Mouse (Mus musculus): ENCODE data around the gene Pomgnt2. TPM values are rescaled to one million over a fixed set of nuclear protein-coding genes. Genes with fewer than 3 reads are reported as not detected.

Pomgnt2 gene
- polyA plus RNA-seq, 1 experiment from 2014 or later = 7.9 TPM

GRCm38 (mm10) chr9:122020321-122020720, 23.4 kb upstream of the Pomgnt2 start:
- Histone ChIP-seq H3K9me3 (ENCODE audit: control insufficient read depth, low read length) (no peaks in the 10 kb centered on the region), H3K36me3 (ENCODE audit: control insufficient read depth, insufficient read depth, low read length) (no peaks in the 10 kb centered on the region), H3K4me2 (ENCODE audit: low read depth, severe bottlenecking) (no peak overlapping the region), H3K9ac (ENCODE audit: low read length) (no peak overlapping the region), H3K4me1 (ENCODE audit: control insufficient read depth, insufficient read depth, low read length) (no peaks in the 10 kb centered on the region), H3K4me3 (ENCODE audit: low read depth, low read length) (no peak overlapping the region), H3K27me3 (ENCODE audit: control insufficient read depth, insufficient read depth, low read length) (no peaks in the 10 kb centered on the region), H3K27ac (replicated peaks; ENCODE audit: low read depth, low read length) (no peak overlapping the region)
- no peak for ATAC-seq (ENCODE audit: insufficient number of reproducible peaks, low FRiP score, low TSS enrichment, low read depth)
- 87% methylated on average over 4 of the region's 4 CpGs for WGBS
- no peak for DNase-seq (ENCODE audit: low spot score)

- H3K27me3 ChIP-seq (ENCODE audit: control insufficient read depth, insufficient read depth, low read length) = no peaks in the 10 kb centered on the region
- no peaks in the 10 kb centered on the region for H3K4me1 ChIP-seq (ENCODE audit: control insufficient read depth, insufficient read depth, low read length)
- 34% methylated on average over 8 of the region's 8 CpGs for whole genome bisulfite sequencing
- DNase-seq (ENCODE audit: low spot score) (peak; percentile 47), ATAC-seq (ENCODE audit: insufficient number of reproducible peaks, low FRiP score, low TSS enrichment, low read depth) (no peak)
- no peaks in the 10 kb centered on the region for H3K36me3 ChIP-seq (ENCODE audit: control insufficient read depth, insufficient read depth, low read length)
- no peak overlapping the region for H3K27ac ChIP-seq (replicated peaks; ENCODE audit: low read depth, low read length)
- H3K4me3 ChIP-seq (ENCODE audit: low read depth, low read length) = no peak overlapping the region
- no peaks in the 10 kb centered on the region for H3K9me3 ChIP-seq (ENCODE audit: control insufficient read depth, low read length)
- H3K9ac ChIP-seq (ENCODE audit: low read length) = no peak overlapping the region
- H3K4me2 ChIP-seq (ENCODE audit: low read depth, severe bottlenecking) = no peak overlapping the region
These were observed 22.0 kb upstream of the Pomgnt2 start for GRCm38 (mm10) chr9:122018782-122019395.

- ATAC-seq (ENCODE audit: insufficient number of reproducible peaks, low FRiP score, low TSS enrichment, low read depth) (no peak), DNase-seq (ENCODE audit: low spot score) (no peak)
- Histone ChIP-seq H3K9me3 (ENCODE audit: control insufficient read depth, low read length) (no peaks in the 10 kb centered on the region), H3K9ac (ENCODE audit: low read length) (no peak overlapping the region), H3K4me1 (ENCODE audit: control insufficient read depth, insufficient read depth, low read length) (no peaks in the 10 kb centered on the region), H3K36me3 (ENCODE audit: control insufficient read depth, insufficient read depth, low read length) (no peaks in the 10 kb centered on the region), H3K4me3 (ENCODE audit: low read depth, low read length) (no peak overlapping the region), H3K27me3 (ENCODE audit: control insufficient read depth, insufficient read depth, low read length) (no peaks in the 10 kb centered on the region), H3K27ac (replicated peaks; ENCODE audit: low read depth, low read length) (no peak overlapping the region), H3K4me2 (ENCODE audit: low read depth, severe bottlenecking) (no peak overlapping the region)
- WGBS = 82% methylated on average over 5 of the region's 5 CpGs
These were observed 21.2 kb upstream of the Pomgnt2 start for GRCm38 (mm10) chr9:122018079-122018478.

- Histone ChIP-seq H3K4me2 (ENCODE audit: low read depth, severe bottlenecking) (no peak overlapping the region), H3K9ac (ENCODE audit: low read length) (no peak overlapping the region), H3K36me3 (ENCODE audit: control insufficient read depth, insufficient read depth, low read length) (no peaks in the 10 kb centered on the region), H3K27me3 (ENCODE audit: control insufficient read depth, insufficient read depth, low read length) (no peaks in the 10 kb centered on the region), H3K9me3 (ENCODE audit: control insufficient read depth, low read length) (no peaks in the 10 kb centered on the region), H3K4me3 (ENCODE audit: low read depth, low read length) (no peak overlapping the region), H3K27ac (replicated peaks; ENCODE audit: low read depth, low read length) (no peak overlapping the region), H3K4me1 (ENCODE audit: control insufficient read depth, insufficient read depth, low read length) (no peaks in the 10 kb centered on the region)
- WGBS = 18% methylated on average over 10 of the region's 10 CpGs
- ATAC-seq (ENCODE audit: insufficient number of reproducible peaks, low FRiP score, low TSS enrichment, low read depth) (no peak), DNase-seq (ENCODE audit: low spot score) (peak; percentile 86)
These were observed 17.3 kb upstream of the Pomgnt2 start for GRCm38 (mm10) chr9:122014241-122014667.

- Histone ChIP-seq H3K9me3 (ENCODE audit: control insufficient read depth, low read length) (no peaks in the 10 kb centered on the region), H3K4me2 (ENCODE audit: low read depth, severe bottlenecking) (no peak overlapping the region), H3K27ac (replicated peaks; ENCODE audit: low read depth, low read length) (no peak overlapping the region), H3K27me3 (ENCODE audit: control insufficient read depth, insufficient read depth, low read length) (no peaks in the 10 kb centered on the region), H3K4me3 (ENCODE audit: low read depth, low read length) (no peak overlapping the region), H3K4me1 (ENCODE audit: control insufficient read depth, insufficient read depth, low read length) (no peaks in the 10 kb centered on the region), H3K9ac (ENCODE audit: low read length) (no peak overlapping the region), H3K36me3 (ENCODE audit: control insufficient read depth, insufficient read depth, low read length) (no peaks in the 10 kb centered on the region)
- DNase-seq (ENCODE audit: low spot score) (no peak), ATAC-seq (ENCODE audit: insufficient number of reproducible peaks, low FRiP score, low TSS enrichment, low read depth) (no peak)
- WGBS = 71% methylated on average over 4 of the region's 4 CpGs
These were observed 16.7 kb upstream of the Pomgnt2 start for GRCm38 (mm10) chr9:122013629-122014028.

GRCm38 (mm10) chr9:122012816-122013215, 15.9 kb upstream of the Pomgnt2 start:
- Histone ChIP-seq H3K9ac (ENCODE audit: low read length) (no peak overlapping the region), H3K9me3 (ENCODE audit: control insufficient read depth, low read length) (no peaks in the 10 kb centered on the region), H3K27me3 (ENCODE audit: control insufficient read depth, insufficient read depth, low read length) (no peaks in the 10 kb centered on the region), H3K27ac (replicated peaks; ENCODE audit: low read depth, low read length) (no peak overlapping the region), H3K4me3 (ENCODE audit: low read depth, low read length) (no peak overlapping the region), H3K4me2 (ENCODE audit: low read depth, severe bottlenecking) (no peak overlapping the region), H3K36me3 (ENCODE audit: control insufficient read depth, insufficient read depth, low read length) (no peaks in the 10 kb centered on the region), H3K4me1 (ENCODE audit: control insufficient read depth, insufficient read depth, low read length) (no peaks in the 10 kb centered on the region)
- ATAC-seq (ENCODE audit: insufficient number of reproducible peaks, low FRiP score, low TSS enrichment, low read depth) (no peak), DNase-seq (ENCODE audit: low spot score) (no peak)
- 82% methylated on average over 2 of the region's 2 CpGs for WGBS

GRCm38 (mm10) chr9:122010751-122011150, 13.8 kb upstream of the Pomgnt2 start:
- Histone ChIP-seq H3K9me3 (ENCODE audit: control insufficient read depth, low read length) (no peaks in the 10 kb centered on the region), H3K36me3 (ENCODE audit: control insufficient read depth, insufficient read depth, low read length) (no peaks in the 10 kb centered on the region), H3K9ac (ENCODE audit: low read length) (no peak overlapping the region), H3K4me1 (ENCODE audit: control insufficient read depth, insufficient read depth, low read length) (no peaks in the 10 kb centered on the region), H3K4me3 (ENCODE audit: low read depth, low read length) (no peak overlapping the region), H3K4me2 (ENCODE audit: low read depth, severe bottlenecking) (no peak overlapping the region), H3K27ac (replicated peaks; ENCODE audit: low read depth, low read length) (no peak overlapping the region), H3K27me3 (ENCODE audit: control insufficient read depth, insufficient read depth, low read length) (no peaks in the 10 kb centered on the region)
- ATAC-seq (ENCODE audit: insufficient number of reproducible peaks, low FRiP score, low TSS enrichment, low read depth) (no peak), DNase-seq (ENCODE audit: low spot score) (no peak)
- WGBS = 82% methylated on average over 2 of the region's 2 CpGs

- H3K9me3 ChIP-seq (ENCODE audit: control insufficient read depth, low read length) = no peaks in the 10 kb centered on the region
- no peaks in the 10 kb centered on the region for H3K27me3 ChIP-seq (ENCODE audit: control insufficient read depth, insufficient read depth, low read length)
- H3K9ac ChIP-seq (ENCODE audit: low read length) = no peak overlapping the region
- no peak overlapping the region for H3K4me3 ChIP-seq (ENCODE audit: low read depth, low read length)
- H3K36me3 ChIP-seq (ENCODE audit: control insufficient read depth, insufficient read depth, low read length) = no peaks in the 10 kb centered on the region
- no peak overlapping the region for H3K27ac ChIP-seq (replicated peaks; ENCODE audit: low read depth, low read length)
- ATAC-seq (ENCODE audit: insufficient number of reproducible peaks, low FRiP score, low TSS enrichment, low read depth) (no peak), DNase-seq (ENCODE audit: low spot score) (no peak)
- no peak overlapping the region for H3K4me2 ChIP-seq (ENCODE audit: low read depth, severe bottlenecking)
- 58% methylated on average over 2 of the region's 2 CpGs for WGBS
- H3K4me1 ChIP-seq (ENCODE audit: control insufficient read depth, insufficient read depth, low read length) = no peaks in the 10 kb centered on the region
These were observed 12.0 kb upstream of the Pomgnt2 start for GRCm38 (mm10) chr9:122008876-122009275.

GRCm38 (mm10) chr9:122006609-122007008, 9.7 kb upstream of the Pomgnt2 start:
- no peak overlapping the region for H3K9ac ChIP-seq (ENCODE audit: low read length)

More at GRCm38 (mm10) chr9:122006609-122007008, 9.7 kb upstream of the Pomgnt2 start:
- H3K27ac ChIP-seq (replicated peaks; ENCODE audit: low read depth, low read length) = no peak overlapping the region
- ATAC-seq (ENCODE audit: insufficient number of reproducible peaks, low FRiP score, low TSS enrichment, low read depth) = no peak
- no peaks in the 10 kb centered on the region for H3K9me3 ChIP-seq (ENCODE audit: control insufficient read depth, low read length)
- H3K4me1 ChIP-seq (ENCODE audit: control insufficient read depth, insufficient read depth, low read length) = no peaks in the 10 kb centered on the region
- peak; percentile 84 for DNase-seq (ENCODE audit: low spot score)
- no peak overlapping the region for H3K4me3 ChIP-seq (ENCODE audit: low read depth, low read length)
- H3K36me3 ChIP-seq (ENCODE audit: control insufficient read depth, insufficient read depth, low read length) = no peaks in the 10 kb centered on the region
- WGBS = 11% methylated on average over 7 of the region's 7 CpGs
- H3K27me3 ChIP-seq (ENCODE audit: control insufficient read depth, insufficient read depth, low read length) = no peaks in the 10 kb centered on the region
- H3K4me2 ChIP-seq (ENCODE audit: low read depth, severe bottlenecking) = no peak overlapping the region
